Mouse (Mus musculus) NIH3T3 (cell line): Measurements from ENCODE around the gene Ubqln3.

ENCODE experiments used
- DNase-seq: peaks from one replicate; pipeline ENCODE4 v3.0.0-alpha.2; 2012; ENCODE audit warnings: low read depth

Gene Ubqln3

DNA sequence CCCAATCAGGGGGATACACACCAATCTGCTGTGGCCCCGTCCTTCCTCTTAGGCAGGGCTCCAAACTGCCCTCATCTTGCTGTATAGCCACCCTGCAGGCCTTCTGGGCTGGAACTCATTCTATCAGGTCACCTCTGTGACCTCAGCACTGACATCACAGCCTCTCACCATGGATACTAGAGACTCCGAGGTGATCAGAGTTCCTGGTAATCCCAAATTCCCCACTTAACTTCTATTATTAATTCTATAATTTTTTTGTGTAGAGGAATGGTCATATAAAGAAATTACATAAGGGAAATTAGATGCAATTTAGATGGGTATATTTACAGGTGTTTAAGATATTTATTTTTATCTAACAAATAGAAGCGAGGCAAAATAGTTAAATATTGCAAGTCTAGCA, at the start of gene Ubqln3:
Gene Ubqln3 (minus strand): TSS at position 101 of the 400 bp plus-strand sequence.
- DNase-seq, result no peak

DNA sequence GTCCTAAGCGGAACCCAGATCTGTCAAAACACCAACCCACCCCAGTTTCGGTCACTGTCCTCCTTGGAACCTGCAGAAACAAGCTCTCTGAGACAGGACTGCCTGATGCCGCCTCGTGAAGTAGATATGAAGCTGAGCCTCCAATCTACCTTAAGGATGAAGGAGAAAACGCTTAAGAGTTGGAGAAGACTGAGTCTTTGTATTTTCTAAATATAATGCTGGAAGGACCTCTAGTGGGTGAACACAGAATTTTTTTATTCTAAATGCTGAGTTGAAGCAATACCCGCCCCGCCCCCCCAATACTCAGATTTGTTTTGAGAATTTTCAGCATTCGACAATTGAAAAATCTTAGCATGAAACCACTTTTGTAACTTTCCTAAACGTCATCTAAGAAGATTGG, 48.2 kb upstream of the Ubqln3 start:
- DNase-seq, result no peak

- no peak for DNase-seq
Measured at GRCm38 (mm10) chr7:104183292-104183691, 40.2 kb upstream of the Ubqln3 start, which contains the start of gene Olfr648. Gene Olfr648 (minus strand): TSS chr7:104183392.

- DNase-seq, result no peak
Measured at GRCm38 (mm10) chr7:104179074-104179473, 36.0 kb upstream of the Ubqln3 start.

- no peak for DNase-seq
Measured at GRCm38 (mm10) chr7:104178422-104179054, 35.5 kb upstream of the Ubqln3 start.

DNA sequence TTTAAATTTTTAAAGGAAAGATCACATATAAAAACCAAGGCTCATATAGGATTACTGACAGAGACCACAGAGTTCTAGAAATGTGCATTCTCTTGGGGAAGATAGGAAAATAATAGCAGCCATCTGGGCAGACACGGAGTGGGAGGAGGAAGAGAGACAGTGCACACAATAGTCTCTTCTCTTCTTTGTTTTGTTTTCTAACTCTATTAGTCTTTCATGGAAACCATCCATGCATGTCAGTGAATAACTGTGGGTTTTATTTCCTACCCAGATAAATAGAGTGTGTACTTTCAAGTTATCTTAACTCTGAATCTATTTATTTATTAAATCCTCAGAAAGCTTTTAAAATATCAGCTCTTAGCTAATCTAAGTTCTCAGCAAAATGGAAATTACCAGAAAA, 32.0 kb upstream of the Ubqln3 start:
- DNase-seq, result no peak

DNA sequence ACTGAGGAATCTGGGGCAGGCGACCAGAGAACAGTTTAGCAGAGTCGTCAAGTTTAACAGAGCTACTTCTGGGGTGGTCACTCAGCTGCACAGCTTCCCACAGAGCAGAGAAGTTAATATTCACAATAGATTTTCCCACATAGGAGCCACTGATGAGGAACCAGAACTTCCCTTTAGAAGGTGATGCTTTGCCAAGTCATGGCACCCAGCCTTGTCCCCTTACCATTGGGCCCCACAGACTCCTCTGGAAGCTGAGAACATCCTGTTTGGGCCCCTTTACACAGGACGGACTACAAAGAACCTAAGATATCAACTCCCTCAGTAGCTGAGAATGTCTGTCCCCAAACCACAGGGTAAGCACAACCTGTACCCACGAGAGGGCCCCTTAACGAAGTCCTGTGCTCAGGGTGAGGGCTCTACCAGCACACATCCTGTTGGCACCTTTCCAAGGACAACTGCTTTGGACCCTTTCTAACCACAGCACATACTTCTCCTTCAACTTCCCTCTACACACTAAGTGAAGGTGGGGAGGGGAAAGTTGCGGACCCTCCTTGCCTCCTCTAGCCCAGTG, 26.6 kb upstream of the Ubqln3 start:
- no peak for DNase-seq

DNA sequence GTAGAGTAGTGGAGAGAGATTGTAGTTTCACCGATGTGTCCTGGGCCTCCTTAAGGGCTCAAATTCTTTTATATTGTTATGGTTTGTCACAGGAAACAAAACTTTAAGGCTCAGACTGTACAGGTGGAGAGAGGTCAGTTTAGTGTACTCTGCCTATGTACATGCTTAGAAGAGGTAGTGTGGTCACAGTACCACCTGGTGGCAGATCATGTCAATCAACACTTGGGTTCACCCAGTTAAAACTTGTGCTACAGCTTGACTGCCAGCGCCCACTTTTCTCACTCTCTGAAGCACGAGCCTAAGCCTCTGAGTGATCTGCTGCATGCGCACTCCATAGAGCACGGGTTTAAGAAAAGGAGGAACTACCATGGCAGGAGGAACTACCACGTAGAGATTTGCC, 24.0 kb upstream of the Ubqln3 start:
- no peak for DNase-seq

DNA sequence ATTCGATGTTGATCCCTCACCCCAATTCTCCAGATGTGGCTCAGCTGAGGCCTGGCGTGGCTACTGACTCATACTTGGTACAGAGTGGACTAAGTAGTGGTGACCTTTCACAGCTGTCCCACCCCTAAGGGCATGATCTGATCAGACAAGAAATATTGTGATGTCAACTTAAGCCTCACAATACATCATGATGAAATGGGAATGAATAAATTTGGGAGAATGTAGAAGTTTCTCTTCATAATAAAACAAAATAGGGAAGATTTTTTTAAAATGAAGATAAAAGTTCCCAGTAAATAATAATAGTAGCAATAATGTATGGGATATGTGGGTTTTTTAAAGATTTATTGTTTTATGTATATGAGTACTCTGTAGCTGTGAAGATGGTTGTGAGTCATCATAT, 7.4 kb upstream of the Ubqln3 start, which contains the start of gene Ubqlnl:
Gene Ubqlnl (minus strand): TSS at position 101 of the 400 bp plus-strand sequence.
- no peak for DNase-seq

- no peak for DNase-seq
Measured at GRCm38 (mm10) chr7:104137305-104137704, 5.8 kb downstream of the Ubqln3 start, which contains the start of gene Olfr643. Gene Olfr643 (minus strand): TSS chr7:104137405.

DNA sequence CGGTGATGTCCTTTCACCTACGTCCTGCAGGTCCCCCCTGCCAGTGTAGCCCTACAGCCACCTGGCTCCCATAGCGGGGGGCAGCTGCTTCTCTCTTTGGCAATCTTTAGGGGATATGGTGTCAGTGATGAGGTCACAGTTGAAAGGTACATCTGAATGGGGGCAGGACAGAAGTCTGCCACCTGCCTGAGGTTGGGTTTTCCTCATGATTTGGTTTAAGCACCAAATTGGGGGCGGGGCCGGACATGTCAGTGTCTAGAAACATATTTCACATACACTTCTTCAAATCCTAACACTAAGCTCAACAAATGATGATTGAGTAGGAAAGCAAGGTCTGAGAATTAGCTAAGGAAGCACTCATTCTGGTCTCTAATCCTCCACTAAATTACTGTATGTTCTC, 13.4 kb downstream of the Ubqln3 start, which contains the start of gene Ubqln5:
Gene Ubqln5 (minus strand): TSS at position 101 of the 400 bp plus-strand sequence.
- DNase-seq, result no peak

DNA sequence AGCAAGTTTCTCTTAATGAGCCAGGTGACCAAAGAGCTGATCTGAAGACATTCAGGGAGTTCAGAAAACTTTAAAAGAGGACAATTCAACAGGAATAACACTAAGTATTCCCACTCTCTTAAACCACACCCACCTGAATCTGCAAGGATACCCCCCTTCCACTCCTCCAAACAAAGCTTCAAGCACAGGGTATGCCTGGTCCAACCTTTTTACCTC, 38.4 kb downstream of the Ubqln3 start, which contains the start of gene Olfr646:
Gene Olfr646 (plus strand): TSS at position 117 of the 216 bp plus-strand sequence.
- DNase-seq, result no peak

DNA sequence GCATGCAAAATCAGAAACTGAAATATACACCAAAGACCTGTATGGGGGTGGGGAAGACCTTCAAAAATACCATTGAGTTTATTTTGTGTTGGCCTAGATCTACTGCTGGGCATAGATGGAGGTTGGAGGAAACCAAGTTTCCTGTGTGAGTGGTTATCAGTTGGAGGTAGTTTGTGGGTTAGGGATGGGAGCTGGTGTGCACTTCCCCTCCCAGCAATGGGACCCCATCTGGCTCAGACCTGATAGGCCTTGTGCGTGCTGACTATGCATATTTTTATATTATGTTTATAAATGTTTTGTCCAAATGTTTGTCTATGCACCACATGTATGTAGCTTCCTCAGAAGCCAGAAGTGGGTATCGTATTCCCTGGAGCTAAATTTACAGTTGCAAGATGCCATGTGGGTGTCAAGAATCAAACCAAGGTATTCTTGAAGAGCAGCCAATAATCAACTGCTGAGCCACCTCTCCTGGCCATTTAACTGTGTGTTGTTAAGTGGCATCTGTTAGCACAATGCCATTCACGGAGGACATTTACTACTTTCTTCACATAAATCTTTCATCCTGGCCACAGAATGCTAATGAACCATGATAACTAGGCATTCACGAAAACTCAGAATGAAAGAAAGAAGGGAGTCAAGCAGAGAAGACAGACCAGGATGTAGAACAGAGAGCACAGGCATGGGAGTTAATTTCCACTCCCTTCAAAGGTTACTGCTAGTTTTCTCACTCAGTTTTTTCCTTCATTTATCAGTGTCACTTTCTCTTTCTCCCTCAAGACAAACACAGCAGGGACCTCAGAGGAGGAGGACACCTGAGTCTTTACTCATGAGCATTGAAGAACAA, 38.9 kb downstream of the Ubqln3 start:
- DNase-seq, result no peak
